Mouse (Mus musculus) telencephalon, adult 2 months (tissue): Measurements from ENCODE around the gene Ccdc167.
"Not testable (repeated sequence)": the region's sequence is repeated elsewhere in the genome, so short reads cannot be mapped to it uniquely, and the experiment has no call there.

Source experiments
- DNase-seq: peaks from one replicate; pipeline ENCODE4 v3.0.0-alpha.2; 2011; ENCODE audit warnings: low read depth, low spot score

The Ccdc167 gene

DNA sequence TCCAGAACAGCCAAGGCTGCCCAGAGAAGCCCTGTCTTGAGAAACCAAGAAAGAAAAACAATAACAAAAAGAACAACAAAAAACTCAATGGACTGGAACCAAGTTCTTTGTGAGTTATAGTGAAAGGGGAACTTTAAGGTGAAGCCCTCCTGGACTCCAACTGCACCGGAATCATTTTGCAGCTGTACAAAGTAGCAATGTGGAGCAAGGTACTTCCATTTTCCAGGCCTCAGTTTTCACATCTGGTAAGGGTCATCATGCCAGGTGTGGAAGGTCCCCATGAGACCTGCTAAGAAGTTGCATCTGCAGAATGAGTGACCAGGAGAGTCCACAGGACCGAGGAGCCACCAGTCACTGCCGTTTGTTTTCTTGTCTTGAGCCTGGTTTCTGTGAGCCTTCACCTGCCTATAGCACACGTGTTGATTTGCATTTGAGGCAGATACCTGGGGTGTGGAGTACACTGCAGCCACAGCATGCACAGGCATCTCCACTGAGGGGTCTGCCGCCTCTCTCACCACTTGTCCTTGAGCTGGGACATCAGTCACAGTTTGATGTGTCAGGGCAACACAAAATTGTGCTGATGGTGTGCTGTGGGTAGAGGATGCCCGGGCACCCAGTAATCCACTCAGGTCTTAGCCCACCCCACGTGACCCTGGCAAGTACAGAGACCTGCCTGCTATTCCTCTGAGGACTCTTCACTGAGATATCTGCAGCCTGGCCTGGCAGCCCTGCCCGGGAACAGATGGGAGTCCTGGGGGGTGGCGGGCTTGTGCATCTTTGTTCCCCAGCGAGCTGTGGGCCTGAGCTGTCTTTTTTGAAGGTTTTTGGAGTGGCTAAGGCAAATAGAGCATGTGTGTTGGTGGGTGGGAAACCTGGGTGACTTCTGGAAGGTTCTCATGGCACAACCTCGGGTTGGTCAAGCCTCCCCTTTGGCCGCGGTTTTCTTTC is 3.1 kb upstream of the Ccdc167 start:
- DNase-seq: no peak

DNA sequence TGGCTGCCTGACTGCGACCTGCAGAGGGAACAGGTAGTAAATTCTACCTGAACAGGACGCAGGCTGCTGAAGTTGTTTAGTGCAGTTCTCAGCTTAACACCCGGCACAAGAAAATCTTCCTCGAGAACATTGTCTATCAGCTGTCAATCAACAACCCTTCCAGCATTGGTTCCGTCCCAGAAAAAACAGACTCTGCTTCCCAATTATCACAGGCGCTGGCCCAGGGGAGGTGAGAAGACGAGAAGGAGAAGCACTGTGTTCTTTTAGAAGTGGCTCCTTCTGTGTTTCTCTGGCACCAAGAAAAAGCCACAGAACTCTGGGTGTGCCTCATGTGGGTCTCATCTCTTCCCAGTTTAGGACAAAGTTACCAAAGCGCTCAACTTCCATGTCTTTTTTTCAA is 1.8 kb upstream of the Ccdc167 start:
- DNase-seq: no peak

- not testable (repeated sequence) for DNase-seq
Measured at GRCm38 (mm10) chr17:29713734-29714133, 3.1 kb downstream of the Ccdc167 start.

GRCm38 (mm10) chr17:29712565-29712964 is 4.3 kb downstream of the Ccdc167 start:
- DNase-seq: no peak

- DNase-seq: no peak
Measured at GRCm38 (mm10) chr17:29711745-29712431, 5.0 kb downstream of the Ccdc167 start.

GRCm38 (mm10) chr17:29711076-29711744 is 5.6 kb downstream of the Ccdc167 start:
- no peak for DNase-seq

- DNase-seq: peak; percentile 62
Measured at GRCm38 (mm10) chr17:29710562-29711044, 6.2 kb downstream of the Ccdc167 start.

GRCm38 (mm10) chr17:29708783-29709182 is 8.1 kb downstream of the Ccdc167 start:
- DNase-seq: no peak

DNA sequence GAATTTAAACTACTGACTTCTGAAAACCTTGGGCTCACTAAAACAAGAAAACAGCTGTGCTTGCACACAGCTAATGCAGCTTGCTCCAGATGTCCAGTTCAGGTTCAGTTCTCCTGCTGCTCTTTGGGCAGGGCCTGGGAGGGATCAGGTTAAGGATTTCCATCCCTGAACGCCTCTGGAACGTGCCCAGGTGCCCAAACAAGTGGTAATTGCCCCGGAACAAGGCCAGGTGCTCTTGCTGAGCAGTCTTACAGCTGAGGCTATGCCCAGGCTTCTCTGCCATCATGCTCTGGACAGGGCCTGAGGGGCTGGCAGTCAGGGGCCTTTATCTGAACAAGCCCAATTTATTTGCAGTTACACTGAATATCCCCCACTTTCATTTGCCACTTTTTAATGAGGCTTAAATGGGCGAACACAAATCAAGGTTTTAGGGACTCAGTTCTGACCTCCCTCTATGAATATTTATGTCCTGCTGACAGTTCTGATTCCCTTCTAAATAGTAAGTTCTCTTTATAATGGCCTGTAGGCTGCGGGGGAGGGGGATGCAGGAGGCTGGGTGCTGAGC is 9.8 kb downstream of the Ccdc167 start:
- DNase-seq: no peak

DNA sequence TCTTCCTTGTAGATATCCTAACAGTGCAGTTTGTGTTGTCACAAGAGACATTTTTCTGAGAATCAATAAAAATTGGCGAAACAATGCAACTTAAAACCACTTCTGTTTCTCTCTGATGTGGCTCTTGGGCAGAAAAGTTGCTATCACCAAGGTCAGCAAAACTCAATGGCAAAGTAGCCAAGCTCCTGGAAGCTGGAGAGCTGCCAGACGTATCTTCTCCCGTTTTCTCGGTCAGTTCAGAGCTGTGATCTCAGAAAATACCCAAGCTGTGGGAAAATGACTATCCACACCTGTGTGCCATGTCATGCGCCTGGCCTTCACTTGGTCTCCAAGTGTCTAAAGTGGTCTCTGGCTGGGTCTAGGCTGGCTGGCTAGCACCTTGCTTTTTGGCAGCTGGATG is 11.0 kb downstream of the Ccdc167 start:
- DNase-seq: no peak

- no peak for DNase-seq
Measured at GRCm38 (mm10) chr17:29704781-29705180, 12.1 kb downstream of the Ccdc167 start.

GRCm38 (mm10) chr17:29702938-29703710 is 13.7 kb downstream of the Ccdc167 start:
- DNase-seq: no peak

DNA sequence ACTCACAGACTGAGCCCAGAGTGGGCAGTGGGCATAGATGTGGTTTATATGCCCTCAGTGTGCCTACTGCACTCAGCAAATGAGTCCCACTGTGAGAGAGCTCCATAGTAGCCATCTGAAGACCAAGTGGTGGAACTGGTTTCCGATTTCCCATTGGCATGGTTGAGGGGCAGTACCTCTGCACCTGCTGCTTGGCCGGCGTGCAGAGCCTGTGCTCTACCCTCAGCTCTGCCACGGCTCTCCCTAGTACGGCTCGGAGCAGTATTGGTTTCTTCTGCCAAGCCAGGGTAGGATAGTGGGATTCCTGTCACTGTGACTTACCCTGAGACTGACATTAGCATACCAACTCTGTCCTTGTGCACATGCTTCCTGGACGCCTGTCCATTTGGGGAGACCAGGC is 16.3 kb downstream of the Ccdc167 start:
- DNase-seq: no peak

GRCm38 (mm10) chr17:29698421-29698820 is 18.4 kb downstream of the Ccdc167 start:
- no peak for DNase-seq

- DNase-seq: no peak
Measured at GRCm38 (mm10) chr17:29696940-29697339, 19.9 kb downstream of the Ccdc167 start.

- DNase-seq: no peak
Measured at GRCm38 (mm10) chr17:29694516-29694915, 22.3 kb downstream of the Ccdc167 start.

DNA sequence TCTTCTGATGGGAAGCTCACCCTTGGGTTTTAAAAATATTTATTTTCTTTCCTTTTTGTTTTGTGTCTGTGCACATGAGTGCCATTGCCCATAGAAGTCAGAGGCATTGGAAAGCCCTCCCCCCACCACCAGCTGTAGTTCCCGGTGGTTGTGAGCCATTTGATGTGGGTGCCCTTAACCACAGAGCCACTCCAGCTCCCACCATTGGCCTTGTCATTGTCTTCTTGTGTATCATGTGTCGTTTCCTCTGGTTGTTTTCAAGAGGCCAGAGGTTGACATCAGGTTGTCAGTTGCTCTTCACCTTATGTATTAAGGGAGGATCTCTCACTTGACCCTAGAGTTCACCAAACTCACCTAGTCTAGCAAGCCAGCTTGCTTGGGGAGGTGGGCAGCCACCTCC is 23.3 kb downstream of the Ccdc167 start:
- no peak for DNase-seq

DNA sequence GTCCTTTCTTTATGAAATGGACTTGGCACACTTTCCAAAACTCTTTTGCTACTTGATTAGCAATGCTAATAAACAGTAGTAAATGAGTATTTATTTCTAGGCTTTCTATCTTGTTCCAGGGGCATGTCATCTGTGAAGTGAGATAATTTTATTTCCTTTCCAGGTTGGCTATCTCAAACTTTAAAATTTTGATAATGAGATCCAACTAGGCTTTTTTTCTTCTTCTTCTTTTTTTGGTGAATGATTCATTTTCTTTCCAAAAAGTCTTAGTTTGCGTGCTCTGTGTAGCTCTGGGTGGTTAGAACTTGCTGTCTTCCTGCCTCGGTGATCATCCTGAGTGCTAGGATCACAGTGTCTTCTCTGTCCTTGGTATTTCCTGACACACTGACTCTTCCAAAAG is 24.0 kb downstream of the Ccdc167 start:
- DNase-seq: no peak

DNA sequence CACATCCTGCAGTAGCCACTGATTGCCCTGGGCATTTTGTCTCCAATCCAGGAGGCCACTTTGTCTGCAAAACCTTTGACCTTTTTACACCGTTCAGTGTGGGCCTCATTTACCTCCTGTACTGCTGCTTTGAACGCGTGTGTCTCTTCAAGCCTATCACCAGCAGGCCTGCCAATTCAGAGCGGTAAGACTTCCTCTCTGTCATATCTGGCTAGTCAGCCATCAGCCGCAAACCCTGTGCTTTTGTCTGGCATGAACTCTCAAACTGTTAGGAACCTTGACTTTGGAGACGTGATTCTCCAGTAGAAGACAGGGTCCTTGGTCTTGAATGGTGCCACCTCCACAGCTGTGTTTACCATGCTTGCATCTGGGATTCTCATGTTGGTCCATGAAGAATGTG is 26.6 kb downstream of the Ccdc167 start:
- no peak for DNase-seq

GRCm38 (mm10) chr17:29688610-29689009 is 28.2 kb downstream of the Ccdc167 start:
- no peak for DNase-seq

DNA sequence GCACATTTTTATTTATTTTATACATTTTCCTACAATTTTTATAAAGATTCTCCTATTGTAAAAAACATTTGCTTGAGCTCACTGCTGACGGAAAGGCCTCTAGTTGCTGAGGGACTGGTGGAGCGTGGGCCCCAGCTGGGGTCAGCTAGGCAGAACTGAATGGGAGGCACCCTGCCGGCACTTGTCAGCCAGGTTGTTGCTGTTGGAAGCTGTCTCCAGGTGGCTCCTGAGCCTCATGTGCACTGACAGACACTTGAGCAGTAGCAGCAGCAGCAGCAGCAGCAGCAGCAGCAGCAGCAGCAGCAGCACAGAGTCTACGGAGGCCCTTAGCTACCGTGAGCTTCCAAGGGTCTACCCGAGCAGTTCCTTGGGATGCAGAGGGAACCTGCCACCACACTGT is 29.5 kb downstream of the Ccdc167 start:
- no peak for DNase-seq
